Mouse (Mus musculus) spleen, adult 18-20 months (tissue): ENCODE measurements at regions not wholly inside any gene's neighbourhood (a gene's known extent, or its start where the extent isn't known, plus 50 kb on each side); places are given as distances from the start of the nearest gene placed in this dataset.

ENCODE experiments used
- DNase-seq, 2 experiments: peaks; one replicate each; pipeline ENCODE4 v3.0.0; 2022; ENCODE audit warnings: mixed read lengths in 2 of 2

DNA sequence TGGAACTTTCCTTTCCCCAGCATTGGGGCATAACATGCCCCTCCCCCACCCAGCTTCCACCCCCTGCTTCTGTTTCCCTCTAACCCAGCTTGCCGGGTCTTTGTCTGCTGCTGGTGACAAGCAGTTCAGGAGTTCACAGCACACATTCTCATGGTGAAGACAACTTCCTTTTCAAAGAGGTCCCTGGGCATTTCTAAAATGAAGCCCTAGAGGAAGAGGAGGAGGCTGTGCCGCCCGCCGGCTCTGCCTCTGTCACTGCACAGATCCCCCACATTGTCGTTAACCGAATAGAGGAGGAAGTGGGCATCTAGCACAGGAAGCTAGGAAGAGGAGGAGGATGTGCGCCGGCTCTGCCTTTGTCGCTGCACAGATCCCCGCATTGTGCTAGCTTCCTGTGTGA is 201.4 kb downstream of the Enc1 start:
- DNase-seq = peak; percentile 13 to 22

DNA sequence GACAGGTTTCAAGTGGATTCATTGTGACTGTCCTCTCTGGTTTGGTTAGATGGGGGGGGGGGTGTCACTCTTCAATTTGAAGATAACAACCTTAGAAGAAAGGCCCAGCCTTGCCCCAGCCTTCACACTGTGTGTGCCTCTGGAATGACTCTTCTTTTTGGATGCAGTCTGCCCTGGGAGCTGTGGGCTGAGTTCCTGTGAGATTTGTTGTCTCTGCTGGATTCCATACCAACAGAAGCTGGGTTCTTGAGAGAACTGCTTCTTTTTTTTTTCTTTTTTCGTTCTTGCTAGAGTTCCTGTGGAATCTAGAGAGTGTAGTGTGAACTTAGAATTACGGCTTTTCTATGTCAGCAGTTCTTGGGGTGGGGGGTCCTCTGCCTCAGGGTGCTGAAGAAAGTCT is 200.9 kb downstream of the Enc1 start:
- no peak for DNase-seq

DNA sequence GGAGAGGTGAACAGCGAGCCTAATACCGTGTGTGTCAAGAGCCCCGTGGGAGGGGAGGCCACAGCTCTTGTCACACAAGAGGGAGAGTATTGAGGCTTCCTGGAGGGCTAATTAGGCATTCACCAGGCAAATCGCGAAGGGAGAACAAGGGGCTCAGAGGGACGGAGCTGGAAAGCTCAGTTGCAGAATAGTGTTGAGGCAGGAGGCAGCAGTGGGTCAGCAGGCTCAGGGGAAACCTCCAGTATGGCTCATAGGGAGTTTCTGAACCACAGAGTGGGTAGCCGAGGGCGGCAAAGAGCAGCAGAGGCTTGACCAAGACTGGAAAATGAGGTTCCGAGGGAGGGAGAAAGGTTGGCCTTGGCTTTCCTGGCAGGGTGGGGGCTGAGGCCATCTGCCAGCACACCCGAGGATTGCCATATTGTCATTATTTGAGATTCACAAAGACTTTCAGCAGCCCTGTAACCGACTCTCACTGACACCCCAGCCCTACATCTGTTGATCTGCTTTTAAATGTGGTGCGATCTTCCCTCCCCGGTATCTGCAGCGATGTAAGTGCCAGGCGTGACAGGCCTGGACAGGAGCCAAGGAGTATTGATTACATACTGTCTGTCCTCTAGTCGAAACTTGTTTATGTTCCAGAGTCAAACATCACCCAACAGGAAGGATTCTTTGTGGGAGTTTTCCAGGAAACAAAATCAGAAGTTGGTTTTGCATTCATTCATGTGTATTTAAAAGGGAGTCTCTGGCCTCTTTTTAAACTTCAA is 198.5 kb downstream of the Enc1 start:
- no peak for DNase-seq

GRCm38 (mm10) chr13:97438692-97439091 is 197.8 kb downstream of the Enc1 start:
- no peak for DNase-seq

- no peak for DNase-seq
Observed at GRCm38 (mm10) chr13:97438277-97438676, 197.4 kb downstream of the Enc1 start.

- no peak for DNase-seq
Observed at GRCm38 (mm10) chr13:97436719-97437350, 195.9 kb downstream of the Enc1 start.

GRCm38 (mm10) chr13:97435865-97436718 is 195.2 kb downstream of the Enc1 start:
- peak in 1 of 2 experiments; percentile 28 for DNase-seq

GRCm38 (mm10) chr13:97434961-97435864 is 194.3 kb downstream of the Enc1 start:
- DNase-seq = no peak

DNA sequence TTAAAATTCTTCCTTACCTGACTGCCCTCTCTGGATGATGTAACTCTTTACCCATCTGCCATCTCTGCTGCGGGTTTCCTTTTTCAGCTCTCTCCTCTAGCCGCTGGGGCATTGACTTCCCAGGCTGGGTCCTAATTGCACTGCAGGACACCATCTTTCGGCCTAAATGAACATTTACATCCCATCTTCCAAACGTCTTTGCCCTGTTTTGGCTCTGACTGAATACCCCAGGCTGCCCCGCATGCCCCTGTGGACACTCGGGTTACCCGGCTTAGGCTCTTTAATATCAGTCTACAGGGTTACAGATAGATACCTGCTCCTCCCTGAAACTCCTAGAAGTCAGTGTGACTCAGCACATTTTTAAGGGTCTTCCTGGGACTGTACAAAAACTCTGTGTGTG is 193.3 kb downstream of the Enc1 start:
- no peak for DNase-seq

GRCm38 (mm10) chr13:97432627-97433026 is 191.7 kb downstream of the Enc1 start:
- no peak for DNase-seq

DNA sequence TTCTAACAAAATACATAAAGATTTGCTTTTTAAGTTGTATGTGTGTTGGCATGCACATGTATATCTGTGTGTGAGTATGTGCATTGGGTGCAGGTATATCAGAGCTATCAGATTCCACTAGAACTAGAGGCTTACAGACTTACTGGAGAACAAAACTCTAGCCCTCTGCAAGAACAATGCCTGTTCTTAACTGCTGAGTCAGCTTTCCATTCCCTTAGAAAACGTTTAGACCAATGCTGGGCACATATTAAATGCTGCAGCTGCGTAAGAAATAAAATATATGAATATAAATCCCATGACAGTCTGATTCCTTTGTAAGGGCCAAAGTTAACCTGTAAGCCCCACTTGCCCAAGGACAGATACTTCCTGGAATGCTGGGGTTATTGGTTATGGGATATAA is 190.0 kb downstream of the Enc1 start:
- no peak for DNase-seq

- DNase-seq = no peak
Observed at GRCm38 (mm10) chr13:97428163-97428562, 187.3 kb downstream of the Enc1 start.

GRCm38 (mm10) chr13:97427537-97427936 is 186.6 kb downstream of the Enc1 start:
- DNase-seq = no peak

DNA sequence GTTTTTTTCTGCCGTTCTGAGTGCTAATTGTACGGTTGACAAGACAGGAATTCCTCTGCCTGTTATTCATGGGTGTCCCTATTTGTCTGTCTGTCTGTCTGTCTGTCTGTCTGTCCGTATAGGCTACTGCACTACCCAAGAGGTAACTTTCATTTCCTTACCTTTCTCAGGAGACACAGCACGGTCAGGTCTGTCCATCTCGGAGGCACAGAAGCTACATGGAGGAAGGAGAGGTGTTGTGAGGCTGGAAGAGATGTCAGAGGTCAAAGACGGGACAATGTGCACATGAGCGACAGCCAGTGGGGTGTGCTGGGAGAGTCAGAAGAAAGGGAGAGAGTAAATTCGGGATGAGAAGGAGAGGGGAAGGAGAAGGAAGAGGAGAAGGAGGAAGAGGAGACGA is 184.8 kb downstream of the Enc1 start:
- DNase-seq = no peak

DNA sequence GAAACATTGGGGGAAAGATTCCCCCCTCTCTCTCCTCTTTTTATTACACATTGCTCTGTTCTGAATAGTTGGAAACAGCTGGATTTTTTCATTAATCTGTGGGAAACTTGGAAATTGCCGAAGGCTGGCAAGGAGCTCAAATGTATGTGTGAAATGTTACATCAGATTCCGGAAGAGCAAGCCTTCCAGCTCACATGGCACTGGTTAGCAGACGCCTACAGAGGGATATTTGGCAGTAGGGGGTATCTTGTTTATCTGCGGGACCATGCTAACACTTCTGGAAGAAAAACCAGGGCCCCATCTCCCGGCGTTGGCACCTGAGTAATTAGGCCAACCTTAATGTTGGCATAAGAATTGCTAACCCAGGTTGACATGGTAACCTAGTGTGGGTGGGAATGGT is 183.0 kb downstream of the Enc1 start:
- no peak for DNase-seq

DNA sequence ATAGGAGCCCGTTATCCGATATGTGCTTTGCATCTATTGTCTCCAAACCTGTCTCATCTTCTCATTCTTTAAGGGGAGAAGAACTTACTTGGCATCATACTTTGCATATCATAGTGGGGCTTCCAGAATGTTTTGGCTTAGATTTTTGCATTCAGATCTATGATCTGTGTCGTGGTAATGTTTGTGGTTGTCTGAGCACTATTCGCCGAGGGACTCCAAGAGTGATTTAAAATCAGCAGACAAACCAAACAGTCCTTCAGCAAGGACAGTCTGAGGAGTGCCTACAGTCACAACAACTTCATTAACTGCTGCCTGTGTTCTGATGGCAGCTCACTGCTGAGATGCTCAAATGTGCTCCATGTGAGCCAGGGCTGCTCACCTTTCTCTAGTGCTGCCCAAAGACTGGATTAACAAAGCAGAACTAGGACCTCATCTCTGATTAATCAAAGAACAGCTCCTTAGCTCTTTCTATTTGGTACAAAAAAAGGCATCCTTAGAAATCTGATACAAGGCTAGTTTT is 182.5 kb downstream of the Enc1 start:
- DNase-seq = no peak

GRCm38 (mm10) chr13:97422897-97423296 is 182.0 kb downstream of the Enc1 start:
- DNase-seq = no peak

DNA sequence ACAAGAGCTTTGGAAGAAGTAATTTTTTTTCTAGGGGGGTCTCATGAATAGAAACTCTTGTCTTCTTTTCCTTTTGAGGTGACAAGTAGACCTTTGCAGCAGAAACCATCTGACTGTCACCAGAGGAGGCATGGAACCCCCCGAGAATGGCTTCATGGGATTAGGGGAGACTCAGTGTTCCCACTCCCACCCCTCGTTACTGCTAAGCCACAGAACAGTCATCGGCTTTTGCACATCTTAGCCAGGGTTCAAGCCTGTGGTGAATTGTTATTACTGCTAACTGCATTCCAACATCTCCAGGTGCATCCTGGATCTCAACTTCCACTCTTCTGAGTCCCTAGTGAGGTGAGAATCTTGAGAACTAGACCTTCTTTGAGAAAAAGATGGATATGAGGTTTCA is 180.9 kb downstream of the Enc1 start:
- no peak for DNase-seq

DNA sequence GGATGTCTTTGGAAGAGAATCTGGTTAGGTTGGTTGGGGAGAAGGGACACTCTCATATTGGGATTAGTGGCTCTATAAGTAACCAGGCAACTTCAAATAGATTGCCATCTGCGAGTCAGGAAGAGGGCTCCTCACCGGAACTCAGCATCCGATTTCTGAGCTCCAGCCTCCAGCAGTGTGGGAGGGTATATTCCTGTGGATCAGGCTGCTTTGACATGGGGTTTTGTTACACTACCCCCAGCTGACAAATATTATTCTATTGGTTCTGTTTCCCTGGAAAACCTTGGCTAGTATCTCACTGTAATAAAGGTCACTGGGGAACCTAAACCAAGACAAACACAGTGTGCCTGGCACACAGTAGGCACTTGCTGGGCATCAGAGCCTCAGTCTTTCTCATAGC is 179.9 kb downstream of the Enc1 start:
- no peak for DNase-seq

- DNase-seq = no peak
Observed at GRCm38 (mm10) chr13:97419100-97419499, 178.2 kb downstream of the Enc1 start.

DNA sequence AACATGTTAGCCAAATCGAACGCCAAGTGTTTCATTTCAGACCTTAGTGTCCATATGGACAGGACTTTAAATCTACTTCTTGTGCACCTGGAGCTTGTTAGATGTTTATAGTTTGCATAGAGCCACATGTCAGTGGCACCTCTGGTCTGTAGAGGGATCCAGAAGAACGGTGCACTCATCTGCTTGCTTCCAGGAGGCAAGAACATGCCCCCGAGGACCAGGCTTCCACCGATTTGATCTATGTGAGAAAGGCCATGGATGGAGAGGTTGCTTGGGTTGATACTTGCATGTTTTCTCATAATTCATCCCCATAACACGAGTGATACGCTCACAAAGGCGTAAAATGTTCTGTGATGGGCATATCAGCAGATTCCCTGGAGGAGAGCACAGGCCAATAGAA is 177.8 kb downstream of the Enc1 start:
- no peak for DNase-seq

DNA sequence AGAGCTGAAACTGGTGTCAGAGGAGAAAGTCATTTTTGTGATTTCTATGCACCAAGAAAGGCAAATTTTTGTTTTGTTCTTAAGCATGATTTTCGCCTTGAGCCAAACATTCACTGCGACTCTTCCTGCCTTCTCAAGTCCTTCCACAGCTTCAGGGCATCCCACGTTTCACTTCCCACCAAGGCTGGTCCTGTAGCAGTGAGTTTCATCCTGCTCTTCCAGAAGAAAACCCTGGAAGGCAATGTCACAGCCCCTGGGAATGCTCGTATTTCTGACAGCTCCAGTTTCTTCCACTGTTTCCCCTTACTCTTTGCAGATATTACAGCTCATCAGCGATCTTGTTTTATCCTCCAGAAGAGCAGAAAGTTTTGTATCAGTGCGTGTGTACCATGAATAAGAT is 177.2 kb downstream of the Enc1 start:
- DNase-seq = no peak
